Mouse (Mus musculus) left cerebral cortex, adult 2 months (tissue): Measurements from ENCODE around the gene Rhbdl3. TPM values are rescaled to one million over a fixed set of nuclear protein-coding genes. Genes with fewer than 3 reads are reported as not detected.

ENCODE experiments used
- DNase-seq, 2 experiments: peaks; one replicate each; pipeline ENCODE4 v3.0.0; 2021 to 2022; ENCODE audit warnings: low spot score in 2 of 2, mixed read lengths in 1 of 2; ENCODE audit errors: extremely low spot score in 1 of 2
- H3K27ac ChIP-seq: fragments of 200-600 bp; 2 replicates; pipeline ENCODE4 v1.8.1; 2022
- H3K4me3 ChIP-seq: fragments of 200-600 bp; 2 replicates; pipeline ENCODE4 v1.8.1; 2022
- CTCF ChIP-seq: fragments of 200-600 bp; IDR thresholded peaks from 2 replicates; pipeline ENCODE4 v1.8.1; 2022; ENCODE audit warnings: antibody characterized with exemption, mild to moderate bottlenecking, moderate library complexity
- intact Hi-C: fragments of 180-260 bp; cut with DNase I; formaldehyde crosslinking; loops from one replicate; pipeline ENCODE4 v1.15.1; 2025
- total RNA-seq, 2 experiments: library from RNA; stranded (reverse); gene quantifications; 2 replicates each; pipeline ENCODE4 v1.2.3; 2021

The Rhbdl3 gene
- total RNA-seq, 2 experiments from 2014 or later = 22.9 to 27.7 TPM

GRCm38 (mm10) chr11:80313944-80314343 is 13.2 kb downstream of the Rhbdl3 start:
- no peak for TF ChIP-seq CTCF
- intact Hi-C loops = no loop called here

GRCm38 (mm10) chr11:80315743-80316639 is 15.3 kb downstream of the Rhbdl3 start:
- DNase-seq = no peak
- H3K27ac ChIP-seq = no peak overlapping the region
- TF ChIP-seq CTCF = no peak
- intact Hi-C loops = no loop called here
- H3K4me3 ChIP-seq = no peak overlapping the region

More at GRCm38 (mm10) chr11:80313944-80314343, 13.2 kb downstream of the Rhbdl3 start:
- DNase-seq = no peak
- H3K4me3 ChIP-seq = no peak overlapping the region
- no peak overlapping the region for H3K27ac ChIP-seq

- Histone ChIP-seq H3K4me3 (no peak overlapping the region), H3K27ac (no peak overlapping the region)
- no peak for TF ChIP-seq CTCF
- DNase-seq = no peak
- intact Hi-C loops = no loop called here
Measured at GRCm38 (mm10) chr11:80323255-80323654, 22.5 kb downstream of the Rhbdl3 start.

DNA sequence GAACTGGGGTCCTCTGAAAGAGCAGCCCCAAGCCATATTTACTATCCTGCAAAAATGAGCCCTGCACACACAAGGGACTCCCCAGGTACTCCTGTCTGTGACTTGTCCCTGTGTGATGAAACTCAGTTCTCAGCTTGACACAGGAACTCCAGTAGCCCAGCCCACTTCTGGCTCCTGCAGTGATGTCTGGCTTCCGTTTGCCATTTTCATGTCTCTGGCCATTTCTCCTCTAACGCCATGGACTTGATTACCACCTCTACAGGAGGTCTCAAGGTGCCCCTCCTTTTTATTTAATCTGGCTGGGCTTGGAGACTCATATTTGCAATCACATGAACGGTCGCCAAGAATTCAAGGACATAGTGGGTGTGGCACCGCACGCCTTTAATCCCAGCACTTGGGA is 23.9 kb downstream of the Rhbdl3 start:
- intact Hi-C loops = no loop called here
- no peak for TF ChIP-seq CTCF
- Histone ChIP-seq H3K27ac (no peak overlapping the region), H3K4me3 (no peak overlapping the region)
- no peak for DNase-seq

- TF ChIP-seq CTCF = no peak
- intact Hi-C loops = no loop called here
- Histone ChIP-seq H3K4me3 (no peak overlapping the region), H3K27ac (no peak overlapping the region)
- peak in 1 of 2 experiments; percentile 32 for DNase-seq
Measured at GRCm38 (mm10) chr11:80332709-80333400, 32.1 kb downstream of the Rhbdl3 start.

- H3K4me3 ChIP-seq = no peak overlapping the region
- no peak overlapping the region for H3K27ac ChIP-seq
- intact Hi-C loops = no loop called here
- no peak for DNase-seq
- TF ChIP-seq CTCF = no peak
Measured at GRCm38 (mm10) chr11:80335609-80336350, 35.1 kb downstream of the Rhbdl3 start.

- intact Hi-C loops = no loop called here
- no peak for TF ChIP-seq CTCF
- Histone ChIP-seq H3K27ac (no peak overlapping the region), H3K4me3 (no peak overlapping the region)
- DNase-seq = no peak
Measured at GRCm38 (mm10) chr11:80336351-80336730, 35.6 kb downstream of the Rhbdl3 start.

DNA sequence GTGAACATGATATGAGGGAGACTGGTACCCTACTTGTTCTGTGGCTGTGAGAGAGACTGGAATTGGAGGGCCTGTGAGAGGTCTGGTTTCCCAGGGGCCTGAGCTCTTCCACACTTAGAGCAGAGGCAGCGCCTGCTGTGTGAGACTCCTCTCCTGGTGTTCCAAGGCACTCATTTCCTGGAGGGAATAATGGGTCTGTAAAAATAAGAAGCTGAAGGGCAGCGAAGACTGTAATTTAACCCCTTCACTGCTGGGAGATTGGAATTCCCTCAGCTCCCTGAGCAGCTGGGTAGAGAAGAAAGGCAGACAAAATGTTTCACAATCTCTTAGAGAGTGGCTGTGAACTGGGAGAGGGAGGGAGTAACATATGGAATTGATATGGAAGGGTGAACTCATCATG is 41.8 kb downstream of the Rhbdl3 start:
- intact Hi-C loops = no loop called here
- Histone ChIP-seq H3K4me3 (no peak overlapping the region), H3K27ac (no peak overlapping the region)
- no peak for DNase-seq
- no peak for TF ChIP-seq CTCF

GRCm38 (mm10) chr11:80351832-80352430 is 51.2 kb downstream of the Rhbdl3 start:
- Histone ChIP-seq H3K27ac (no peak overlapping the region), H3K4me3 (no peak overlapping the region)
- DNase-seq = peak; percentile 82 to 89
- peak; percentile 97 for TF ChIP-seq CTCF
- intact Hi-C loops = loop anchor here (1.0 to 5.0 kb wide), 2 partner anchors 50 to 65 kb away; partner anchors contain the start of gene Rhbdl3

DNA sequence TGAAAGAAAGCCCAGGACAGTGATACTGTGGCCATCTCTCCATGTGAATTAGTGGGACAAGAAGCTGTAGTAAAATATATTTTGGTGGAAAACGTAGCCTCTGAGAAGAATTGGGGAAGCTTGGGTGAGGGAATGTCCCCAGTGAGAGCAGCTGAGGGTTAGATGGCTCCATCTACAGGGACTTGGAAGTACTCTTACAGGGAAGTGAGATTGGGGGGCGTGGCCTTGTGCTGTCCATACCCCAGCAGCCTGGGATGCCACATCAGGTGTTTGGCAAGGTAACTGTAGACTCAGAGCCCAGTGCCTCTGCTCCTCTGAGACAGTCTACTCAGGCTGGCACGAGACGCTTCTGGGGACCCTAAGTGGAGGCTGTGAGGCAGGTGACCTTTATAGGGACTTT is 54.1 kb downstream of the Rhbdl3 start:
- no peak for DNase-seq
- intact Hi-C loops = loop anchor here (5.0 kb wide), 1 partner anchor 53 kb away; the partner anchor contains the start of gene Rhbdl3

DNA sequence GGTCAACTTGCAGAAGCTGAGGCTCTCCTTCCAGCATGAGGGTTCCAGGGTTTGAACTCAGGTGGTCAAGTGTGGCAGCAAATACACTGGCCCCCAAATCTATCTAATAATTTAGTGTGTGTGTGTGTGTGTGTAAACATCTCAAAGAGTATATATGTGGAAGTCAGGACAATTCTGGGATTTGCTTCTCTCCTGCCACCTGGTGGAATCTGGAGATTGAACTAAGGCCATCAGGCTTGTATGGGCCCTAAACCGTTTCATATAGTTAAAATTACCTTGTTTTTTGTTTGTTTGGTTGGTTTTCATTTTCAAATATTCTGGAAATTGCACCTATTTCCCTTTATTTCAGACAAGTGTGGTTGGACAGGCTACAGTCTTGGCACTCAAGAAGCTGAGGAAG is 68.2 kb downstream of the Rhbdl3 start:
- intact Hi-C loops = no loop called here
- TF ChIP-seq CTCF = peak; percentile 16
- H3K4me3 ChIP-seq = no peak overlapping the region
- no peak overlapping the region for H3K27ac ChIP-seq
- no peak for DNase-seq

More for the DNA sequence above, 54.1 kb downstream of the Rhbdl3 start:
- TF ChIP-seq CTCF = peak; percentile 35
- no peak overlapping the region for H3K27ac ChIP-seq
- H3K4me3 ChIP-seq = no peak overlapping the region
